Comparison of ENCODE assay signal across 8 mouse cellular contexts in genomic region chr10:79614305-79614643, GRCm38 (mm10). TPM values are rescaled to one million over a fixed set of nuclear protein-coding genes. Genes with fewer than 3 reads are reported as not detected.
DNase-seq lines count a peak whose midpoint lies in the region; ATAC-seq lines count a peak whose summit lies in the region.

No protein-coding gene starts in this region.

- H3K27ac ChIP-seq in heart, embryonic 14.5 days (replicated peaks in 1 of 2; ENCODE audit: control insufficient read depth in 1 of 2, insufficient read depth in 1 of 2, low read depth in 2 of 2, low read length in 2 of 2): no peak overlapping the region
- H3K27ac ChIP-seq in brown adipose tissue, adult 24 weeks (replicated peaks; ENCODE audit: low read depth, low read length): no peak overlapping the region
- H3K27ac ChIP-seq in hindbrain, embryonic 13.5 days: peak overlapping the region; percentile 30; the same call in 1 of the 2 replicates
- H3K27ac ChIP-seq in midbrain, embryonic 12.5 days (replicated peaks): no peak overlapping the region

- H3K4me3 ChIP-seq in heart, embryonic 14.5 days (ENCODE audit: control insufficient read depth in 1 of 2, insufficient read depth in 1 of 2, low read depth in 1 of 2, low read length in 2 of 2): peak overlapping the region; percentile 55 to 56
- H3K4me3 ChIP-seq in brown adipose tissue, adult 24 weeks (ENCODE audit: insufficient read depth, low read depth, low read length): peak overlapping the region; percentile 55; the same call in 1 of the 2 replicates
- H3K4me3 ChIP-seq in hindbrain, embryonic 13.5 days: peak overlapping the region; percentile 58
- H3K4me3 ChIP-seq in midbrain, embryonic 12.5 days: peak overlapping the region; percentile 61

- peak overlapping the region; percentile 92 for H3K4me2 ChIP-seq in heart, embryonic 14.5 days (ENCODE audit: low read length)
- H3K4me2 ChIP-seq in hindbrain, embryonic 13.5 days: peak overlapping the region; percentile 96
- peak overlapping the region; percentile 100 for H3K4me2 ChIP-seq in midbrain, embryonic 12.5 days (replicated peaks)

- H3K4me1 ChIP-seq in heart, embryonic 14.5 days (ENCODE audit: control insufficient read depth in 2 of 2, insufficient read depth in 2 of 2, low read length in 2 of 2): peaks cover 9 to 15% of the 10 kb centered on the region in 2 experiments; a peak in 3 of 4 replicates
- no peaks in the 10 kb centered on the region for H3K4me1 ChIP-seq in brown adipose tissue, adult 24 weeks (ENCODE audit: control insufficient read depth, insufficient read depth, insufficient read length, low read length)
- peaks cover 26% of the 10 kb centered on the region for H3K4me1 ChIP-seq in hindbrain, embryonic 13.5 days (replicated peaks)
- H3K4me1 ChIP-seq in midbrain, embryonic 12.5 days: peaks cover 26% of the 10 kb centered on the region

- no peak overlapping the region for H3K9ac ChIP-seq in heart, embryonic 14.5 days (ENCODE audit: low read length)
- H3K9ac ChIP-seq in hindbrain, embryonic 13.5 days: no peak overlapping the region
- H3K9ac ChIP-seq in midbrain, embryonic 12.5 days (replicated peaks): no peak overlapping the region

- no peaks in the 10 kb centered on the region for H3K36me3 ChIP-seq in heart, embryonic 14.5 days (ENCODE audit: control insufficient read depth, insufficient read depth, low read length)
- peaks cover 4% of the 10 kb centered on the region; the same call in 1 of the 2 replicates for H3K36me3 ChIP-seq in hindbrain, embryonic 13.5 days
- no peaks in the 10 kb centered on the region for H3K36me3 ChIP-seq in midbrain, embryonic 12.5 days

- no peaks in the 10 kb centered on the region for H3K9me3 ChIP-seq in heart, embryonic 14.5 days (ENCODE audit: control insufficient read depth, low read length)
- no peaks in the 10 kb centered on the region for H3K9me3 ChIP-seq in hindbrain, embryonic 13.5 days
- H3K9me3 ChIP-seq in midbrain, embryonic 12.5 days: no peaks in the 10 kb centered on the region

- DNase-seq in heart, adult 9 months (ENCODE audit: low spot score in 2 of 2): no peak
- DNase-seq in embryo, embryonic 10.5 days (ENCODE audit: low spot score): no peak
- no peak for DNase-seq in urinary bladder, adult 18-20 months (ENCODE audit: low spot score in 2 of 2)
- DNase-seq in thymus, postnatal 36 days: no peak

- 80% methylated on average over 1 of the region's 1 CpGs for WGBS in heart, embryonic 14.5 days
- WGBS in hindbrain, embryonic 13.5 days: 70% methylated on average over 1 of the region's 1 CpGs
- WGBS in midbrain, embryonic 12.5 days: 85% methylated on average over 1 of the region's 1 CpGs

- ATAC-seq in heart, embryonic 14.5 days (ENCODE audit: insufficient number of reproducible peaks, insufficient read depth, low FRiP score, low read depth): peak; percentile 20; the same call in 1 of the 2 replicates
- peak; percentile 60; the same call in 1 of the 2 replicates for ATAC-seq in hindbrain, embryonic 13.5 days (ENCODE audit: low FRiP score)
- no peak; the same call in 1 of the 2 replicates for ATAC-seq in midbrain, embryonic 12.5 days (ENCODE audit: low FRiP score, low read depth)

- peaks cover 39% of the 10 kb centered on the region for H3K27me3 ChIP-seq in heart, embryonic 14.5 days (ENCODE audit: control insufficient read depth, insufficient read depth, low read length)
- peaks cover 46% of the 10 kb centered on the region for H3K27me3 ChIP-seq in hindbrain, embryonic 13.5 days
- H3K27me3 ChIP-seq in midbrain, embryonic 12.5 days: peaks cover 54% of the 10 kb centered on the region

RNA-seq across cellular contexts. Expression of gene C2cd4c, which starts 0.4 kb away (rescaled TPM):
- polyA plus RNA-seq in heart, embryonic 14.5 days (2014; fragmentation: Nextera tagmentation; extraction: Ambion mirVana): not detected in 2 replicates
- 0.48 TPM in 1 of 2 replicates, not detected in the other for polyA plus RNA-seq in brown adipose tissue, adult 24 weeks (2012; ENCODE audit: insufficient read depth, insufficient read length, missing spikeins)
- polyA plus RNA-seq in hindbrain, embryonic 13.5 days (2015; fragmentation: Nextera tagmentation; extraction: Ambion mirVana): 0.17 and 0.27 TPM in 2 replicates
- 0.04 and 0.08 TPM in 2 replicates for polyA plus RNA-seq in midbrain, embryonic 12.5 days (2016; fragmentation: Nextera tagmentation; extraction: Ambion mirVana)

RNA-seq across cellular contexts. Expression of gene Shc2, which starts 23.4 kb away (rescaled TPM):
- 1.5 and 1.6 TPM in 2 replicates for polyA plus RNA-seq in heart, embryonic 14.5 days (2014; fragmentation: Nextera tagmentation; extraction: Ambion mirVana)
- polyA plus RNA-seq in brown adipose tissue, adult 24 weeks (2012; ENCODE audit: insufficient read depth, insufficient read length, missing spikeins): 0.92 and 1.7 TPM in 2 replicates
- 24.5 and 26.5 TPM in 2 replicates for polyA plus RNA-seq in hindbrain, embryonic 13.5 days (2015; fragmentation: Nextera tagmentation; extraction: Ambion mirVana)
- 22.8 and 23.3 TPM in 2 replicates for polyA plus RNA-seq in midbrain, embryonic 12.5 days (2016; fragmentation: Nextera tagmentation; extraction: Ambion mirVana)

RNA-seq across cellular contexts. Expression of gene Theg, which starts 27.1 kb away (rescaled TPM):
- polyA plus RNA-seq in heart, embryonic 14.5 days (2014; fragmentation: Nextera tagmentation; extraction: Ambion mirVana): not detected in 2 replicates
- not detected in 2 replicates for polyA plus RNA-seq in brown adipose tissue, adult 24 weeks (2012; ENCODE audit: insufficient read depth, insufficient read length, missing spikeins)
- not detected in 2 replicates for polyA plus RNA-seq in hindbrain, embryonic 13.5 days (2015; fragmentation: Nextera tagmentation; extraction: Ambion mirVana)
- polyA plus RNA-seq in midbrain, embryonic 12.5 days (2016; fragmentation: Nextera tagmentation; extraction: Ambion mirVana): not detected in 2 replicates

RNA-seq across cellular contexts. Expression of gene Odf3l2, which starts 31.3 kb away (rescaled TPM):
- not detected in 2 replicates for polyA plus RNA-seq in heart, embryonic 14.5 days (2014; fragmentation: Nextera tagmentation; extraction: Ambion mirVana)
- 1.2 TPM in 1 of 2 replicates, not detected in the other for polyA plus RNA-seq in brown adipose tissue, adult 24 weeks (2012; ENCODE audit: insufficient read depth, insufficient read length, missing spikeins)
- not detected in 2 replicates for polyA plus RNA-seq in hindbrain, embryonic 13.5 days (2015; fragmentation: Nextera tagmentation; extraction: Ambion mirVana)
- not detected in 2 replicates for polyA plus RNA-seq in midbrain, embryonic 12.5 days (2016; fragmentation: Nextera tagmentation; extraction: Ambion mirVana)

RNA-seq across cellular contexts. Expression of gene Madcam1, which starts 50.1 kb away (rescaled TPM):
- polyA plus RNA-seq in heart, embryonic 14.5 days (2014; fragmentation: Nextera tagmentation; extraction: Ambion mirVana): 1.00 and 1.8 TPM in 2 replicates
- not detected in 2 replicates for polyA plus RNA-seq in brown adipose tissue, adult 24 weeks (2012; ENCODE audit: insufficient read depth, insufficient read length, missing spikeins)
- 0.87 and 0.88 TPM in 2 replicates for polyA plus RNA-seq in hindbrain, embryonic 13.5 days (2015; fragmentation: Nextera tagmentation; extraction: Ambion mirVana)
- 0.60 and 1.7 TPM in 2 replicates for polyA plus RNA-seq in midbrain, embryonic 12.5 days (2016; fragmentation: Nextera tagmentation; extraction: Ambion mirVana)
